Mouse (Mus musculus) liver, embryonic 14.5 days (tissue): ENCODE measurements around the gene Cmc2.

Experiments
- CTCF ChIP-seq: IDR thresholded peaks from 2 replicates; pipeline ENCODE4 v1.5.1; 2016; ENCODE audit warnings: antibody characterized with exemption, low read depth, control low read depth
- EP300 ChIP-seq: IDR thresholded peaks from 2 replicates; pipeline ENCODE4 v1.6.1; 2016; ENCODE audit warnings: antibody characterized with exemption, low read depth

DNA sequence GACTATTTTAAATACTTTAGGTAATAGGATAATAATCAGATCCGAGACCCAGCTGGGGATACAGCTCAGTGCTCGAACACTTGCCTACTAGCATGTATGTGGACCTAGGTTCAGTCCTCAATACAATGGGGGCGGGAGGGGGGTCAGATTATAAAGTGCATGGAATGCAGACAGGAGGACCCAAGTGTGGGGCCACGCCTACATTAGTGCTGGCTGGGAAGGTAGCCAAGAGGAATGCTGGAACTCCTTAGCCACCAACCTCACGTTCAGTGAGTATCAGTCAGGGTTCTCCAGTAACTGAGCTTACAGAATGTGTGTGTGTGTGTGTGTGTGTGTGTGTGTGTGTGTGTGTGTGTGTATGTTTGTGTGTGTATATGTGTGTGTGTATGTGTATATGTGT is 30.1 kb upstream of the Cmc2 start:
- no peak for TF ChIP-seq CTCF
- TF ChIP-seq EP300: no peak
